Mouse (Mus musculus): Measurements from ENCODE around the gene Nhsl2. TPM values are rescaled to one million over a fixed set of nuclear protein-coding genes. Genes with fewer than 3 reads are reported as not detected.
A peak's percentile ranks its signal among the peaks of the same experiment; 100 is the strongest.

Gene Nhsl2
- polyA plus RNA-seq, 1 experiment from 2014 or later, result 10.1 TPM

GRCm38 (mm10) chrX:101889813-101890469 lies 40.8 kb downstream of the Nhsl2 start:
- no peak overlapping the region for H3K4me3 ChIP-seq (ENCODE audit: low read depth, low read length)
- H3K9ac ChIP-seq (ENCODE audit: low read length), result no peak overlapping the region
- H3K9me3 ChIP-seq (ENCODE audit: control insufficient read depth, low read length), result no peaks in the 10 kb centered on the region
- 75% methylated on average over 4 of the region's 4 CpGs for WGBS
- DNase-seq (ENCODE audit: low spot score, missing footprints) (no peak), ATAC-seq (ENCODE audit: low FRiP score) (no peak)
- H3K4me2 ChIP-seq, result no peak overlapping the region
- peaks cover 5% of the 10 kb centered on the region for H3K27me3 ChIP-seq (ENCODE audit: control insufficient read depth, insufficient read depth, low read length)
- no peaks in the 10 kb centered on the region for H3K36me3 ChIP-seq (ENCODE audit: control insufficient read depth, insufficient read depth, low read length)
- no peak overlapping the region for H3K27ac ChIP-seq (ENCODE audit: low read depth, low read length)
- no peaks in the 10 kb centered on the region for H3K4me1 ChIP-seq (ENCODE audit: control insufficient read depth, insufficient read depth, low read length)

- H3K27me3 ChIP-seq (ENCODE audit: control insufficient read depth, insufficient read depth, low read length), result peaks cover 6% of the 10 kb centered on the region
- no peak overlapping the region for H3K9ac ChIP-seq (ENCODE audit: low read length)
- no peaks in the 10 kb centered on the region for H3K36me3 ChIP-seq (ENCODE audit: control insufficient read depth, insufficient read depth, low read length)
- peak; percentile 2 for DNase-seq (ENCODE audit: low spot score, missing footprints)
- H3K27ac ChIP-seq (ENCODE audit: low read depth, low read length), result no peak overlapping the region
- H3K4me2 ChIP-seq, result no peak overlapping the region
- ATAC-seq (ENCODE audit: low FRiP score), result no peak
- H3K4me3 ChIP-seq (ENCODE audit: low read depth, low read length), result no peak overlapping the region
- no peaks in the 10 kb centered on the region for H3K4me1 ChIP-seq (ENCODE audit: control insufficient read depth, insufficient read depth, low read length)
- 87% methylated on average over 7 of the region's 7 CpGs for WGBS
- H3K9me3 ChIP-seq (ENCODE audit: control insufficient read depth, low read length), result no peaks in the 10 kb centered on the region
Measured at GRCm38 (mm10) chrX:101893796-101894195, 44.6 kb downstream of the Nhsl2 start.

GRCm38 (mm10) chrX:101898341-101898740 lies 49.2 kb downstream of the Nhsl2 start:
- Histone ChIP-seq H3K9me3 (ENCODE audit: control insufficient read depth, low read length) (no peaks in the 10 kb centered on the region), H3K4me3 (ENCODE audit: low read depth, low read length) (no peak overlapping the region), H3K36me3 (ENCODE audit: control insufficient read depth, insufficient read depth, low read length) (no peaks in the 10 kb centered on the region), H3K4me1 (ENCODE audit: control insufficient read depth, insufficient read depth, low read length) (no peaks in the 10 kb centered on the region), H3K27ac (ENCODE audit: low read depth, low read length) (no peak overlapping the region), H3K27me3 (ENCODE audit: control insufficient read depth, insufficient read depth, low read length) (peaks cover 14% of the 10 kb centered on the region), H3K4me2 (no peak overlapping the region), H3K9ac (ENCODE audit: low read length) (no peak overlapping the region)
- ATAC-seq (ENCODE audit: low FRiP score) (no peak), DNase-seq (ENCODE audit: low spot score, missing footprints) (peak; percentile 2)
- 68% methylated on average over 4 of the region's 4 CpGs for WGBS

- no peak for ATAC-seq (ENCODE audit: low FRiP score)
- Histone ChIP-seq H3K4me3 (ENCODE audit: low read depth, low read length) (no peak overlapping the region), H3K4me1 (ENCODE audit: control insufficient read depth, insufficient read depth, low read length) (no peaks in the 10 kb centered on the region), H3K27me3 (ENCODE audit: control insufficient read depth, insufficient read depth, low read length) (peaks cover 9% of the 10 kb centered on the region), H3K36me3 (ENCODE audit: control insufficient read depth, insufficient read depth, low read length) (no peaks in the 10 kb centered on the region), H3K4me2 (no peak overlapping the region), H3K9me3 (ENCODE audit: control insufficient read depth, low read length) (no peaks in the 10 kb centered on the region), H3K27ac (ENCODE audit: low read depth, low read length) (no peak overlapping the region), H3K9ac (ENCODE audit: low read length) (no peak overlapping the region)
- WGBS, result 79% methylated on average over 7 of the region's 7 CpGs
- peak; percentile 84 for DNase-seq (ENCODE audit: low spot score, missing footprints)
Measured at GRCm38 (mm10) chrX:101901806-101902490, 52.8 kb downstream of the Nhsl2 start.

GRCm38 (mm10) chrX:101902597-101902996 lies 53.4 kb downstream of the Nhsl2 start:
- Histone ChIP-seq H3K27me3 (ENCODE audit: control insufficient read depth, insufficient read depth, low read length) (peaks cover 7% of the 10 kb centered on the region), H3K9ac (ENCODE audit: low read length) (no peak overlapping the region)

GRCm38 (mm10) chrX:101907301-101907700 lies 58.1 kb downstream of the Nhsl2 start:
- no peak for DNase-seq (ENCODE audit: low spot score, missing footprints)
- no peak overlapping the region for H3K4me3 ChIP-seq (ENCODE audit: low read depth, low read length)
- H3K27me3 ChIP-seq (ENCODE audit: control insufficient read depth, insufficient read depth, low read length), result peaks cover 12% of the 10 kb centered on the region
- no peaks in the 10 kb centered on the region for H3K4me1 ChIP-seq (ENCODE audit: control insufficient read depth, insufficient read depth, low read length)
- no peak for ATAC-seq (ENCODE audit: low FRiP score)
- no peak overlapping the region for H3K4me2 ChIP-seq
- H3K27ac ChIP-seq (ENCODE audit: low read depth, low read length), result no peak overlapping the region
- no peak overlapping the region for H3K9ac ChIP-seq (ENCODE audit: low read length)
- WGBS, result 71% methylated on average over 5 of the region's 5 CpGs
- H3K36me3 ChIP-seq (ENCODE audit: control insufficient read depth, insufficient read depth, low read length), result no peaks in the 10 kb centered on the region
- H3K9me3 ChIP-seq (ENCODE audit: control insufficient read depth, low read length), result no peaks in the 10 kb centered on the region

More at GRCm38 (mm10) chrX:101902597-101902996, 53.4 kb downstream of the Nhsl2 start:
- H3K4me2 ChIP-seq, result no peak overlapping the region
- no peak overlapping the region for H3K4me3 ChIP-seq (ENCODE audit: low read depth, low read length)
- no peaks in the 10 kb centered on the region for H3K4me1 ChIP-seq (ENCODE audit: control insufficient read depth, insufficient read depth, low read length)
- WGBS, result 83% methylated on average over 4 of the region's 4 CpGs
- ATAC-seq (ENCODE audit: low FRiP score) (no peak), DNase-seq (ENCODE audit: low spot score, missing footprints) (peak; percentile 49)
- H3K36me3 ChIP-seq (ENCODE audit: control insufficient read depth, insufficient read depth, low read length), result no peaks in the 10 kb centered on the region
- H3K27ac ChIP-seq (ENCODE audit: low read depth, low read length), result no peak overlapping the region
- no peaks in the 10 kb centered on the region for H3K9me3 ChIP-seq (ENCODE audit: control insufficient read depth, low read length)

GRCm38 (mm10) chrX:101929131-101929530 lies 79.9 kb downstream of the Nhsl2 start:
- Histone ChIP-seq H3K36me3 (ENCODE audit: control insufficient read depth, insufficient read depth, low read length) (no peaks in the 10 kb centered on the region), H3K4me3 (ENCODE audit: low read depth, low read length) (no peak overlapping the region), H3K9ac (ENCODE audit: low read length) (no peak overlapping the region), H3K4me2 (no peak overlapping the region), H3K27ac (ENCODE audit: low read depth, low read length) (no peak overlapping the region), H3K4me1 (ENCODE audit: control insufficient read depth, insufficient read depth, low read length) (no peaks in the 10 kb centered on the region), H3K9me3 (ENCODE audit: control insufficient read depth, low read length) (no peaks in the 10 kb centered on the region), H3K27me3 (ENCODE audit: control insufficient read depth, insufficient read depth, low read length) (peaks cover 12% of the 10 kb centered on the region)
- WGBS, result 83% methylated on average over 2 of the region's 2 CpGs
- no peak for DNase-seq (ENCODE audit: low spot score, missing footprints)
- ATAC-seq (ENCODE audit: low FRiP score), result no peak

GRCm38 (mm10) chrX:101930301-101930700 lies 81.1 kb downstream of the Nhsl2 start:
- DNase-seq (ENCODE audit: low spot score, missing footprints) (no peak), ATAC-seq (ENCODE audit: low FRiP score) (no peak)
- no peak overlapping the region for H3K9ac ChIP-seq (ENCODE audit: low read length)
- WGBS, result 91% methylated on average over 6 of the region's 6 CpGs
- H3K4me3 ChIP-seq (ENCODE audit: low read depth, low read length), result no peak overlapping the region
- H3K4me2 ChIP-seq, result no peak overlapping the region
- no peaks in the 10 kb centered on the region for H3K9me3 ChIP-seq (ENCODE audit: control insufficient read depth, low read length)
- no peaks in the 10 kb centered on the region for H3K4me1 ChIP-seq (ENCODE audit: control insufficient read depth, insufficient read depth, low read length)
- peaks cover 12% of the 10 kb centered on the region for H3K27me3 ChIP-seq (ENCODE audit: control insufficient read depth, insufficient read depth, low read length)
- H3K36me3 ChIP-seq (ENCODE audit: control insufficient read depth, insufficient read depth, low read length), result no peaks in the 10 kb centered on the region
- no peak overlapping the region for H3K27ac ChIP-seq (ENCODE audit: low read depth, low read length)

GRCm38 (mm10) chrX:101931016-101931415 lies 81.8 kb downstream of the Nhsl2 start:
- no peak overlapping the region for H3K4me3 ChIP-seq (ENCODE audit: low read depth, low read length)
- WGBS, result 82% methylated on average over 5 of the region's 5 CpGs
- no peak overlapping the region for H3K27ac ChIP-seq (ENCODE audit: low read depth, low read length)
- H3K4me1 ChIP-seq (ENCODE audit: control insufficient read depth, insufficient read depth, low read length), result no peaks in the 10 kb centered on the region
- peaks cover 12% of the 10 kb centered on the region for H3K27me3 ChIP-seq (ENCODE audit: control insufficient read depth, insufficient read depth, low read length)
- ATAC-seq (ENCODE audit: low FRiP score) (no peak), DNase-seq (ENCODE audit: low spot score, missing footprints) (no peak)
- H3K9me3 ChIP-seq (ENCODE audit: control insufficient read depth, low read length), result no peaks in the 10 kb centered on the region
- no peak overlapping the region for H3K9ac ChIP-seq (ENCODE audit: low read length)
- no peak overlapping the region for H3K4me2 ChIP-seq
- no peaks in the 10 kb centered on the region for H3K36me3 ChIP-seq (ENCODE audit: control insufficient read depth, insufficient read depth, low read length)

All from midbrain, embryonic 11.5 days (tissue).